Mouse (Mus musculus) cerebellum, adult 2 months (tissue): ENCODE data around the gene Gdf10. TPM values are rescaled to one million over a fixed set of nuclear protein-coding genes. Genes with fewer than 3 reads are reported as not detected.

Experiments
- DNase-seq, 2 experiments: peaks; one replicate each; pipeline ENCODE4 v3.0.0; 2021
- H3K27ac ChIP-seq: fragments of 200-500 bp; 2 replicates; pipeline ENCODE4 v1.5.1; 2012; ENCODE audit warnings: low read length, control low read depth, inconsistent platforms; ENCODE audit not compliant: insufficient read depth
- H3K27me3 ChIP-seq: fragments of 200-500 bp; 2 replicates; pipeline ENCODE4 v1.6.1; 2012; ENCODE audit warnings: inconsistent platforms, mild to moderate bottlenecking, low read length, moderate library complexity; ENCODE audit not compliant: control insufficient read depth, insufficient read depth
- H3K4me1 ChIP-seq: fragments of 200-500 bp; 2 replicates; pipeline ENCODE4 v1.6.1; 2011; ENCODE audit warnings: low read length; ENCODE audit not compliant: control insufficient read depth, insufficient read depth
- H3K4me3 ChIP-seq: fragments of 200-500 bp; replicated peaks from 2 replicates; pipeline ENCODE3; 2011; ENCODE audit warnings: mild to moderate bottlenecking, low read depth, low read length, control low read depth; ENCODE audit not compliant: insufficient read depth
- CTCF ChIP-seq: fragments of 200-500 bp; IDR thresholded peaks from 2 replicates; pipeline ENCODE4 v1.5.1; 2011; ENCODE audit warnings: low read depth, mild to moderate bottlenecking, control low read depth, low read length, moderate library complexity, borderline replicate concordance; ENCODE audit not compliant: insufficient read depth
- POLR2A ChIP-seq: fragments of 200-500 bp; IDR thresholded peaks from 2 replicates; pipeline ENCODE4 v1.6.1; 2011; ENCODE audit warnings: low read length, control low read depth, borderline replicate concordance; ENCODE audit not compliant: insufficient read depth
- WGBS: fragments of 180-500 bp; shearing (Covaris S2); methylation state at CpG from one replicate; pipeline ENCODE4 v1.1.7; 2018; 5-methylcytosine and 5-hydroxymethylcytosine counted together
- polyA plus RNA-seq: library from polyadenylated mRNA; depleted of rRNA; stranded (reverse); fragments of >200 nt; gene quantifications from 2 replicates; pipeline ENCODE4 v1.2.3, GENCODE M21; 2012

Gdf10 gene
- polyA plus RNA-seq, 1 experiment, result 39.3 TPM

DNA sequence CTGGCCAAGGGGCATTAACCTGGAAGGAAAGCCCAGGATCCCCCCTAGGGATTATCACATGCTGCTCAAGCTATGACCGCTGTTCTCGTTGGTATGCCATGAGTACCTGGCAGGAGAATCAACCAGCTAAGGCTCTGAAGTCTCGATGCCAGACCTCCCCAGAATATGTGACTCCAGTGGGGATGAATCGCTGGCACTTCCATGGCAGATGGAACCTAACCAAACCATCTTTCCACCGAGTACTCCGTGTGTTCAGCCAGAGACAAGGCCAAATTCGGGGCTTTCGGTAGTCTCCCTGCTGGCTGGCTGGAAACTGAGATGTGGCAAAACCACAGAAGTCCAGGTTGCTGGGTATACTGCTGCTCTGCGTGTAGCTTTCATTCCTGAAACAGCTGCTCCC lies 9.2 kb upstream of the Gdf10 start:
- no peak overlapping the region for H3K27ac ChIP-seq
- H3K4me1 ChIP-seq, result no peaks in the 10 kb centered on the region; the same call in 1 of the 2 replicates
- 16% methylated on average over 9 of the region's 9 CpGs for WGBS
- no peak overlapping the region for H3K4me3 ChIP-seq
- TF ChIP-seq CTCF (no peak), POLR2A (no peak)
- DNase-seq, result no peak
- H3K27me3 ChIP-seq, result no peaks in the 10 kb centered on the region

DNA sequence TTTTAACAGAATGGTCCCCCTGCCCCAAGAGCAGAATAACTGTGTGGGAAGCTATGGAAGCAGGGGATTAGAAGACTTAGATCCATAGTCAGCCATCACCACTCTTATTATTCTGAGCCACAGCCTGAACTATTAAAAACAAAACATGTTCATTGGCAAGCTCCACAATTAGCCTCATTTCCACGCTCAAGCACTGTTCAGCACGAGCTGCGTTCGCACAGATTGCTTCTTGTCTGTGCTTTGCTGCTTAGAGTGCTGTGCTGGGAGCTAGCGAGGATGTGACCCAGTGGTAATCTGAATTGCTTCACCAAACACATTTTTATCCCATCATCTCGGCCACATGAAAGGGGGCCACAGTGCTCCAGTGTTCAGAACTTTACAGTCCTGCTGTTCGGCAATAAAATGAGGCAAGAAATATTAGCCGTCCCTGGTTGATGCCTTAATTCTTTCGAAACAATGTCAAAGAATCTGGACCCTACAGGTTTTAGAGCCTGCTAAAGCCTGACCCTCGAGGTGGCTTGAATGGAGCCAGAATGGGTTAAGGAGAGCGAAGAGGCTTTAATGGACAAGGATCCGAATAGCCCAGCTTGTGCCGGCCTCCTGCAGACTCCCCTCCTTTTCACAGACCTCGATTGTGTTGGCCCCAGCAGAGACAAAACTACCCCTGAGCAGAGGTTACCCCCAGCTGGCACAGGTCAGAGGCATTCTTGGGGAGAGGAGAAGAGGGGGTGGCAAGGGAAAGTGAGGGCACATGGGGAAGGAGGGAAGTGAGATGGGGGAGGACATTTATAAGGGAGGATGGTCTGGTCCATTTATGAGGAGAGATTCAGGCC lies 2.4 kb upstream of the Gdf10 start:
- WGBS, result 66% methylated on average over 14 of the region's 14 CpGs
- no peak overlapping the region for H3K4me3 ChIP-seq
- no peaks in the 10 kb centered on the region for H3K4me1 ChIP-seq
- DNase-seq, result no peak
- TF ChIP-seq CTCF (no peak), POLR2A (no peak)
- H3K27ac ChIP-seq, result no peak overlapping the region
- no peaks in the 10 kb centered on the region; the same call in 1 of the 2 replicates for H3K27me3 ChIP-seq

DNA sequence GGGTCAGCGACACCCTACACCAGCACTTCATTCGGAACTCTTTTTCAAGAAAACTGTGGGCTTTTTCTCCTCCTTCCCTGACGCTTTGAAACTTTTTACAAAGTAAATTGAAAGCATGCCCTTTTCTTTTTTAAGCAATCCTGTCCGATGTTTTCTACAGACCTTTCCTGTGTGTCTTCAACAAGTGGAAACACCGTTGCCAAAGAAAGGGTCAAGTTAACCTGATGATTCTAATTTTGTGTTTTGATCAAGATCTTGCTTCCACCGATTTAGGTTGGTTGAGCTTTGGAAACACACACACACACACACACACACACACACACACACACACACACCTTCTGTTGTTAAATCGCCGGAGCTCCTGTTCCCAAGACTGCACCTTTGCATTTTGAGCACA lies 618 bp upstream of the Gdf10 start:
- no peak overlapping the region for H3K27ac ChIP-seq
- no peaks in the 10 kb centered on the region; the same call in 1 of the 2 replicates for H3K27me3 ChIP-seq
- H3K4me3 ChIP-seq, result peak overlapping the region; percentile 14
- TF ChIP-seq POLR2A (no peak), CTCF (no peak)
- no peak for DNase-seq
- WGBS, result 27% methylated on average over 8 of the region's 8 CpGs
- no peaks in the 10 kb centered on the region for H3K4me1 ChIP-seq

DNA sequence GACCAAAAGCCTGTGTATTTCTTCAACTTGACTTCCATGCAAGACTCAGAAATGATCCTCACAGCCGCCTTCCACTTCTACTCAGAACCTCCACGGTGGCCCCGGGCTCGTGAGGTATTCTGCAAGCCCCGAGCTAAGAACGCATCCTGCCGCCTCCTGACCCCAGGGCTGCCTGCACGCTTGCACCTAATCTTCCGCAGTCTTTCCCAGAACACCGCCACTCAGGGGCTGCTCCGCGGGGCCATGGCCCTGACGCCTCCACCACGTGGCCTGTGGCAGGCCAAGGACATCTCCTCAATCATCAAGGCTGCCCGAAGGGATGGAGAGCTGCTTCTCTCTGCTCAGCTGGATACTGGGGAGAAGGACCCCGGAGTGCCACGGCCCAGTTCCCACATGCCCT lies 8.5 kb downstream of the Gdf10 start:
- Histone ChIP-seq H3K27me3 (no peaks in the 10 kb centered on the region), H3K27ac (no peak overlapping the region), H3K4me3 (no peak overlapping the region), H3K4me1 (no peaks in the 10 kb centered on the region)
- DNase-seq, result no peak
- WGBS, result 69% methylated on average over 17 of the region's 17 CpGs
- no peak for TF ChIP-seq POLR2A
- no peak for TF ChIP-seq CTCF

DNA sequence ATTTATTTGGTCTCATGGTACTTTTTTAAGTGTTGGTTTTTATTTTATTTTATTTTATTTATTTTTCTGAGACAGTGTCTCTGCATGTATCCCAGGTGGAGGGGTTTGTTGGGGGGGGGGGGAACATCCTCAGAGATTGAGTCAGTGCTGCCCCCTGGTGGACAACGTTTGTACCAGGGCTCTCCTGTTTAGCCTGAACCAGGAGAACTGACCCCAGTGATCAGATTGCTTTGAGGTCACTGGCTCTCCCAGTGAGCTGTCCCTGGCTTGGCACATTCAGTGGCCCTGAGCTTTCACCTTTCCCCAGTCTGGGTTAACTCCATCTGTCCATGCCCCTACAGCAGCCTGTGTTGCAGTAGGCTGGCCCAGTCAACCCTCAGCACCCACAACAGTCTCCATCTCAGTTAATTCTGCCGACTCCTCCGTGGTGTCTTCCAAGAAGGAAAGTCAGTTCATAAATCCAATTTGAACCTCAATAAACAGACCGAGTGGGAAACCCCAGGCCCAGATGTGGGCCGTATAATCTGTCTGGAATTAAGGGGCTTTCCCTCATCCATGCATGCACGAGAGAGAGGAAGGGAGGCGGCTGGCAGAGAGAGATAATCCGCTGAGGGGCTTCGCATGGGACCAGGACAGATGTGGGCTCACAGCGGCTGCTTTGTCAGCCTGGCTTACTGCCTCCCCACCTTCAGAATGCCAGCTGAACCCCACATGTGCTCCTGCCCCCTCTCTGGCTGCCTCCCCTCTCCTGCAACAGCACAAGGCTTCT lies 9.7 kb downstream of the Gdf10 start:
- Histone ChIP-seq H3K4me1 (no peaks in the 10 kb centered on the region), H3K27ac (no peak overlapping the region), H3K27me3 (no peaks in the 10 kb centered on the region), H3K4me3 (no peak overlapping the region)
- DNase-seq, result peak; percentile 28 to 57
- 59% methylated on average over 10 of the region's 10 CpGs for WGBS
- no peak for TF ChIP-seq POLR2A
- peak; percentile 50 for TF ChIP-seq CTCF

DNA sequence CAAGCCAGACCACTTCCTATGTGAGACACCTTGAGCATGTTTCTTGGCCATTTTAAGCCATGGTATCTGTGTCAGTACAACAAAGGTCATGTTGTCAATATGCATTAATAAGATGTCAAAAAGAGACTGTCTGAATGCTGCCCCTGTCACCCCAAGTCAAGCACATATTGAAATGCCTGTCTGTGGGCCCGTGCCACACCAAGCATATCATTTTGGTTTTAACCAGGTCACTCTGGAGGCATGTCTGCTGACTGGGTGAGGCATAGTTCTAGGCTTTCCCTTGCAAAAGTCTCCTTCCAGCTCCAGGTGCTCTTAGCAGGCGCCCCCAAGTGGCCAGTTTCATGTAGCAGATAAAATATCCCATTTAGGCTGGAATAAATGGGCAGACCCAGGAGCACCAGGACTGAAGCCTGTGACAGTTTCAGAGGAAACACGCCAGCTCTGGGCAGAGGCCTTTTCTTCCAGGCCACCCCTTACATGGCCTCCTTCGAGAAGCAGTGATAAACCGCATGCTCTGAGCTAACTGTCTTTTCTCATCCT lies 10.5 kb downstream of the Gdf10 start:
- TF ChIP-seq CTCF, result 0 out of 2 replicates have a peak, but pooled peaks have one; percentile 35
- no peak for TF ChIP-seq POLR2A
- no peaks in the 10 kb centered on the region for H3K27me3 ChIP-seq
- no peaks in the 10 kb centered on the region for H3K4me1 ChIP-seq
- 31% methylated on average over 5 of the region's 5 CpGs for WGBS
- no peak overlapping the region for H3K27ac ChIP-seq
- no peak overlapping the region for H3K4me3 ChIP-seq
- DNase-seq, result peak; percentile 31 to 49

DNA sequence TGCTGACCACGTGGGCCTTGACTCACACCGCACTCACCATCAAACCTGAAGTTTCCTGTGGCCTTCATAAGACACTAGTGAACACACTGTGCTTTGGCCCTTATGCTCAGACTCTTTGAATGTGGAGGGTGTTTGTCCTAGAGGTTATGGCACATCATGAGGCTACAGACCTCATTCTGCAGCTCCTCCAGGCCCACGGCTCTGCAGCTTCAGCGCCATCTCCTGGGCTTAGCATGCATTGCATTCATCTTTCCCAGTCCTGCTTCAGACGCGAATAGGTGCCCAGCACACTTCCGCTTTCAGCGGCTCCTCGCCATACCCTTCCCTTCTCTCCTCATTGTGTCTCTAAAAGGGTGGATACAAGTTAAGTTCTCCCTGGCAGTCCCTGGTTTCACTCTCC lies 15.7 kb downstream of the Gdf10 start:
- Histone ChIP-seq H3K4me1 (no peaks in the 10 kb centered on the region), H3K4me3 (peak overlapping the region; percentile 50), H3K27ac (no peak overlapping the region), H3K27me3 (no peaks in the 10 kb centered on the region)
- WGBS, result 22% methylated on average over 9 of the region's 9 CpGs
- DNase-seq, result peak; percentile 59 to 75
- peak; percentile 84 for TF ChIP-seq CTCF
- TF ChIP-seq POLR2A, result no peak

DNA sequence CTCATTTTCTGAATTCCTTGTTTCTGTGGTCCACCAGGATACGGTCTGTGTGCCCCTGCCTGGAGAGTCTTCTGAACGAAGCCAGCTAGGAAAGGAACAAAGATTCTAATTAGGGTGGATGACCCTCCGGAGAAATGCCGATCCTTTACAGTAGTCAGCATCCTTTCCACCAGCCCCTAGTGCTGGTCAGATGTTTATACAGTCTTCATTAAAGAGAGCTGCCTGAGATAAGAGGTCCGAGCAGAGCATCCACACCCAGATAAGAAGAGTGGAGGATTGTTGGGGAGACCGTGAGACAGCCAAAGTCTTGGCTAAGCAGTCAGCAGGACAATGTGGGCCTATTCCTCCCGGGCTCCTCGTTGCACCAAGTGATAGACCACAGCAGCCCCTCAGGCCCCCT lies 17.4 kb downstream of the Gdf10 start, which contains the start of gene Gdf2:
Gdf2 (plus strand) TSS at position 301 of the 400 bp plus-strand sequence.
- DNase-seq, result no peak
- 85% methylated on average over 8 of the region's 8 CpGs for WGBS

More for the DNA sequence above, 17.4 kb downstream of the Gdf10 start, which contains the start of gene Gdf2:
- Histone ChIP-seq H3K27me3 (no peaks in the 10 kb centered on the region), H3K4me3 (no peak within 1 kb of the TSS), H3K4me1 (no peaks in the 10 kb centered on the region), H3K27ac (no peak within 1 kb of the TSS)
- no peak for TF ChIP-seq CTCF
- no peak for TF ChIP-seq POLR2A
